Mouse (Mus musculus) embryo, embryonic 11 days (tissue): ENCODE data around the gene Ets1.

Experiments
- DNase-seq: peaks from one replicate; pipeline ENCODE4 v3.0.0-alpha.2; 2015

Ets1 gene

GRCm38 (mm10) chr9:32739988-32740387 lies 104.0 kb downstream of the Ets1 start:
- DNase-seq = no peak

DNA sequence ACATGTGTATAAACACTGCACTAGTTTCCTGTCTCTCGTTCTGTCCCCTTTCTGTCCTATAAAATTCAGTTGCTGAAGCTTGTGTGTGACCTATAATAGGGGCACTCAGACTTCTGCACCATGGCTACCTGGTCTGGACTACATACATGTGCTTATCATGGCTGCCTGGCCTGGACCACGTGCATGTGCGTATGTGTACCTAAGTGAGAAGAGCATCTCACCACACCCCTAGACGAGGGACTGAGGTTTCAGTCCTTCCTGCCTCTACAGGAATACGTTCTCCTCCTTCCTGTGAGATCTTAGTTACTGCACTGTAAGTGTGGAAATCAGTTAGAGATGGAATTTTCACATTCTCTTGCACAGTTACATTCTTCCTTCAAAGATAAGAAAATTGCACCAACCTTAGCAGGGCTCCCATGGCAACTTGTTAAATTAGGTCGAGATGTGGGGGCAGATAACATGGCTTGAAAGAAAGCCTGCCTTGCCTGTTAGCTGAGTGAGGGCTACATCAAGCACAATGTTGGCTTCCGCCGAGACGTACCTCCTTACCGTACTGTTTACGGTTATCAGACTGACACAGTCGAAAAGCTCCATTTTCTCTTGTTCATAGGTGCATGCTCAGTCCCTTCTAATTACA lies 104.8 kb downstream of the Ets1 start:
- no peak for DNase-seq

DNA sequence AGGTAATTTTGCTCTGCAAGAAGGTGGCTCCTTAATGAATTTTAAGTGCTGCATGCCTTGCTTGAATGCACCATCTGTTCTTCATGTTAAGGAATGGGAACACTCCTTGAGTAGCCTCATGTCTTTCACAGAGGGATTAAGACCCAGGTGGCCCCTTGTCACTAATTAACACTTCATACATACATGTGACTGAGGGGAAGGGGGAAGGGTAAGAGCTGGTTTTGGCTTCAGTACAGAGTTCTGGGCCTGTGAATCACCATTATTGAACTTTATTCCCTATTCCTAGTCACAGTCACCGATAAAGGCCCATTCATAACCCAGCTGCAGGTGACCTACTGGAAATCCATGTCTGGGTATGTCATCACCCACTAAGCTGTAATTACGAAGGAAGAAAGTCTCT lies 105.7 kb downstream of the Ets1 start:
- DNase-seq = no peak

GRCm38 (mm10) chr9:32743157-32743556 lies 107.1 kb downstream of the Ets1 start:
- no peak for DNase-seq

DNA sequence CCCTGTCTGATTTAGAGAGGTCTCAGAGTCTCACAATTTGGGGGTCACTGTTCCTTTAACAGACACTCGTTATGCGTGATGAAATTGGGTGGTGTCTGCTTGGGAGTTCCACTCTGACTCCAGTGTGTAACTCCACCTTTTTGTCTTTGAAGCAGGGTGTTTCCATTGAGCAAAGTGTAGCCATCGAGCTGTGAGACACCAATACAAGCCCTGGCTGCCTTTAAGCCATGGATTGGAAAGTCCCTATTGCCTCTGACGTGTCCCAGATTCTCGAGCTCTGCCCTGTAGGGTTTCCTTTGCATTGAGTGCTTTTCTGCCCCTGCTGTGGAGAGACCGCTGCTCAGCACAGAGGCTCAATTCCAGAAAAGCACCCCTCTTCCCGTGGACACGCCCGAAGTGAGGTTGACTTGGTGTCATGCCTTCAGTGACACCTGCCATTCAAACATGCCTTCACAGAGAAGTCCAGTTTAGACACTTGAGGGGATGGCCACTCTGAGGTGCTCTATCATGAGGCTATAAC lies 107.7 kb downstream of the Ets1 start:
- DNase-seq = no peak

- no peak for DNase-seq
Observed at GRCm38 (mm10) chr9:32744288-32744687, 108.3 kb downstream of the Ets1 start.

- no peak for DNase-seq
Observed at GRCm38 (mm10) chr9:32745079-32745763, 109.2 kb downstream of the Ets1 start.

DNA sequence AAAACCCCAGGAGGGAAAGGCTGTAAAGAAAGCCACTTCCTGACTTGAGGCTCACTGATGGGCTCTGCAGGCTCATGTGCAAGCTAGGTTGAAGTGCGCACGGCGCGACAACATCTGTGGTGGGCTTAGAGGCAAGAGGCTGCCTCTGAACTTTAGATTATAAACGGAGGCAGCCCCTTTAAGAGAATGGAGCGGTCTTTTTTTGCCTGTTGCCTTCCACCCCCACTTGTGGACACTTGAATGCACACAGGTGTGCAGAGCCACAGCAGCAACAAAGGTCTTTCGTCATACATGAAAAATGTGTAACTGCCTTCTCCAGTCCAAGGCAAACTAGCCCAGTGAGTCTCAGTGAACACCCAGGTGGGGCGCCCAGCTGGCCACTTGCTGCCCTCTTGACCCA lies 110.0 kb downstream of the Ets1 start:
- DNase-seq = no peak

GRCm38 (mm10) chr9:32746615-32747014 lies 110.6 kb downstream of the Ets1 start:
- DNase-seq = no peak

- DNase-seq = no peak
Observed at GRCm38 (mm10) chr9:32747624-32748023, 111.6 kb downstream of the Ets1 start.

DNA sequence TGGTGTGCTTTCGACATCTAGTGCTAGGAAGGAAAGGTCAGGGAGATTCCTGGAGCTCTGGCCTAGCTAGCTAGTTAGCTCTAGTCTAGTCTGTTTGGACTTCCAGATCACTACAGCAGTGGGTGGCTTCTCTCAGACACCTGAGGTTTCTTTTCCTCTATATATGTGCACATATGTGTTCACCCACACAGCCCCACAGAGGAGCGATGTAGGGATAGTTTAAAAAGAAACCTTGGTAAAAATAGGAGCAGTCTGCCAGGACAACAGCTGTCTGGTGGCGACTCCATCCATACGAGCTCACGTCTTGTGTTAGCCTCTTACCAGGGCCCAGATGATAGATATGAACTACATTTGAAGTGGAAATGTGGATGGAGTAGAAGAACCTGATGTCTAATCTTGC lies 112.5 kb downstream of the Ets1 start:
- no peak for DNase-seq

DNA sequence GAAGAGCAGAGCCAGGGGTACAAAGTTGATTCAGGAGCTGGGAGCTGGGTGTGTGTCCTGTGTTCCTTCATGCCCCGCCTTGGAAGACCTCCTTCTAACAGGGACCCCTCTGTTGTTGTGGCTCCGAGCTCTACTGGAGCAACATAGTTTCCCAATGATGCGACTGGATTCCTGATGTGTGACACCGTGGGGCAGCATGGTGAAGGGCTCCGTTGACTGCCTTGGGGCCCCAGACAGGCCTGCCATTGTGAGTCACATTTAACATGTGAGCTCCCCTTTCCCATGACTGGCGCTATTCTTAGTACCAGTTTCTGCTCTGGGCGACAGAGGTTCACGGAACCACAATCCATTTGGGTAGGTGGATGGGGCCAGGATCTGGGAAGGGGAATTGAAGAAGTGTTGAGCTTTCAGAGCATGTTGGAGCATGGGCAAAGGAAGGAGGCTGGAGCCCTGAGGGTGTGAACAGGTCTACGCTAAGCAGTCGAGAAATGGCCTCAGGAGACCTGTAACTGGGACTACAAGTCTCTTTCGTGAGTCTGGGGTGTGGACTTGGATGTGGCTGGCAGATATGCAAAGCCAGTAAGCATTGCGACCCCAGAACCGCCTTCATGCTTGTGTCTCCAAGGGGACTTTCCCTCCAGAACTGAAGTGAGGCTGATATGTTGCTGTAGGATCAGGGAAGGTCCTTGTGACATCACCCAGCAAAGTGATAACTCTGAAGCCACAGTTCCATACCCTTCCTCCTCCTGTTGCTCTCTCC lies 113.9 kb downstream of the Ets1 start:
- no peak for DNase-seq

DNA sequence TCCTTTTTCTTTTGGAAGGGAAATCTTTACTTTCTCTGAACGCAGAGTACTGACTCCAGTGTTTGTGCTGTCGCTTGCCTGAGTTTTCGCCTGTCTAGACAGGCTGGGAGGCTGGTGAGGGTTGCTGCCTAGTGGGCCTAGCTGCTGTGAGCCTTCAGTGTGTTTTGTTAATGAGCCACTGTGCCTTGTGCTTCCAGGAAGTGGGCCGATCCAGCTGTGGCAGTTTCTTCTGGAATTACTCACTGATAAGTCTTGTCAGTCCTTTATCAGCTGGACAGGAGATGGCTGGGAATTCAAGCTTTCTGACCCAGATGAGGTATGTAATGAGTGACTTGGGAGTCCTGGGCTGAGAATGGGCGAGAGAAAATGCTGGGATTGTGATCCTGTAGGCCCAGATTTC lies 116.6 kb downstream of the Ets1 start:
- no peak for DNase-seq

GRCm38 (mm10) chr9:32754311-32754710 lies 118.3 kb downstream of the Ets1 start:
- no peak for DNase-seq

- no peak for DNase-seq
Observed at GRCm38 (mm10) chr9:32756002-32756401, 120.0 kb downstream of the Ets1 start.

DNA sequence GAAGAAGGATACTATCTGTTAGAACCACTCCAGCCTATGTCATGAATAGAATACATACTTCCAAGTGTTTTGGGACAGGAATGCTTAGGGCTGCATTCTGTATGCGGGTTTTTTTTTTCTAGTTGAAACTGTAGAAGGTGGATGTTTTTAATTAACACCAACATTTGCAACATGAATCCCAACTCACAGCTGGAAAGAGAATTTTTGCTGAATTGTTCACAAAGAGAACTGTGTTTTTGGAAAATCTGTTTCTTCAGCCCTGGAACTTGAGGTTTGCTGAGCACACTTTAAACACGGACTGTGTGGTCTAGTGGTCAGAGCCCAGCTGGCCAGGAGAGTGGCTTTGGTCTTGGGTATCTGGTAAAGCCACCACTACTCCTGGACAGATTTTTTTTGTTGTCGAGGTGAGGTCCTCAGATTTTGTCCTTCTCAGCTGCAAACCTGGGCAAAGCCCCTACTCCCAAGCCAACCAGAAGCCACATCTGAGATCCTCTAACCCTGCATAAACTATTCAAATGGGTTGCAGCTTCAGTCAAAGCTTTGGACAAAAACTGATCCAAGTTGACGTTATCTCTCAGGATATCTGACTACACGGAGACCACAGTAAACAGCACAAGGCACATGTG lies 122.4 kb downstream of the Ets1 start:
- peak; percentile 24 for DNase-seq

DNA sequence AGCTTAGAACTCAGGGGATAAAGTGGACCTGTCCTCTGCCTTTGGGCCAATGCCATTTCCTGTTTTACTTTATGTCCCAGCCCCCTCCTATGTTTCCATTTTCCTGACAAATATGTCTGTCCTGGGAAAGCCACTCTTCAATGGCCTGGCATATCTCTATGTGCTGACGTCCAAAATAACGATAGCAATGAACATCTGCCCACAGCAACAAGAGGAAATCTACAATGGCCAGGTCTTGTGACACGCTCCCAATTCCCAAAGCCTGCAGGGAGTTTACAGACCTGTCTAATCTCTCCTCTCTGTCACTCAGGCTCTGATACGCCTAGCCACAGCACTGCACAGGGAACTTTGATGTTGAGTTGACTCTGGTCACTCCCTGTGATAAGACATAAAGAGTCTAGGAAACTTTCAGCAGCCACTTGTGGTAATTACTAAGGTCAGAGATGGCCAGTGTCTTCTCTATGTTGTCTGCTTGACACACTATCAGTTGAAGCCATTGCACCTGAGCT lies 124.7 kb downstream of the Ets1 start:
- DNase-seq = no peak

DNA sequence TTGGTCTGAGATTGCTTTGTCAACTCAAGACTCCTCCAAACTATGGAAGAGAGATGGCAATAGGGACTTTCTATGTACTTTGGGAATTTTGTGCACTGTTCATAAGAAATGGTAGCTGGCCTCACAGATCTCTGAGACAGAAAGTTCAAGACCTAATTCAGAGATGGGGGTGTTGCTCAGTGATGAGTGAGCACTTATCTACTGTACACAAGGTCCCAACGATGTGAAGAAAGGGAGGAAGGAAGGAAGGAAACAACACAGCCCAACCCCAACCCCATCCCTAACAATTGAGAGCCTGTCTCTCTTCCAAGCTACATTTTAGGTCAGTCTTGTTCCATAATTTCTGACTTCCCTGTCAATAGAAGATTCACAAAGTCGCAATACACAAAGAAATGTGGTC lies 125.3 kb downstream of the Ets1 start:
- DNase-seq = no peak

- DNase-seq = no peak
Observed at GRCm38 (mm10) chr9:32764374-32764773, 128.4 kb downstream of the Ets1 start.

GRCm38 (mm10) chr9:32765123-32765522 lies 129.1 kb downstream of the Ets1 start:
- DNase-seq = no peak

- DNase-seq = no peak
Observed at GRCm38 (mm10) chr9:32778866-32779265, 142.8 kb downstream of the Ets1 start.

GRCm38 (mm10) chr9:32782391-32783092 lies 146.5 kb downstream of the Ets1 start:
- DNase-seq = no peak

DNA sequence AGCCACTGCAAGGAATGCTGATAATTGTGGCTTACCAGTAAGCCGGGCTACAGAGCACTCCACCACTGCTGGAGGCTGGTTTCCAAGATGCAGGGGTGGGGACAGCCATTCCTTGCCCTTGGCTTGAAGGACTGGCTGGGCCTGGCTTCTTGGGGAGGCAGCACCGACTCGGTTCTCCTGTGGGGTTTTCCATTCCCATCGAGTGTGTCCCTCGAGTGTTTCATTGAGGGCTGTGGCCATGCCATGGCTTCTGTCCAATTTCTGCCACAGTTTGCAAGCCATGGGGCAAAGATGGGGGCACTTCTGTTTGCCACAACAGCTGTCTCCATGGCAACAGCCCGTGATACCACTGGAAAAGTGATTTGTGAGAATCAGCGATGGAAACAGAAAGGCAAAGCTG lies 151.1 kb downstream of the Ets1 start:
- DNase-seq = no peak
